Mouse (Mus musculus) layer of hippocampus, adult 11-12 months (tissue): ENCODE data around the gene Kirrel2.

Experiments used
- DNase-seq: peaks from one replicate; pipeline ENCODE4 v3.0.0; 2022; ENCODE audit warnings: low spot score

The Kirrel2 gene

DNA sequence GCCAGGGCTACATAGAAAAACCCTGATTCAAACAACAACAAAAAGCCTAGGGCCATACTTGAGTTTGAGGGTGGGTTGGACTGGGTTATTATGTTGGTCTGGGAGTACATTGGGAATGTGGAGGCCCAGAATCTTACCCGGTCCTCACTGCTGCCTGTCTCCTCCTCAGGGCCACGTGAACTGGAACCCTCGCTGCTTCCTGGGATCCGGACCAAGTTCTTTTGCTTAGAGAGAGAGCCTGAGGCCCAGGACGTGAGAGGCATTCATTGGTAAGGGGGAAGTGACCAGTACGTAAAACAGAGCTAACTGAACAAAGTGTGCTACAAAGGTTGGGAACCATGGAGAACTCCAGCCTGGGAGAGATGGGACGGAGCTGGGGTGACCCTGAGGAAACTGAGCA lies 7.2 kb downstream of the Kirrel2 start:
- no peak for DNase-seq

- peak; percentile 86 for DNase-seq
Measured at GRCm38 (mm10) chr7:30444971-30445751, 12.3 kb downstream of the Kirrel2 start, which contains the start of gene Aplp1. TSS of gene Aplp1 (minus strand) at chr7:30445535.

DNA sequence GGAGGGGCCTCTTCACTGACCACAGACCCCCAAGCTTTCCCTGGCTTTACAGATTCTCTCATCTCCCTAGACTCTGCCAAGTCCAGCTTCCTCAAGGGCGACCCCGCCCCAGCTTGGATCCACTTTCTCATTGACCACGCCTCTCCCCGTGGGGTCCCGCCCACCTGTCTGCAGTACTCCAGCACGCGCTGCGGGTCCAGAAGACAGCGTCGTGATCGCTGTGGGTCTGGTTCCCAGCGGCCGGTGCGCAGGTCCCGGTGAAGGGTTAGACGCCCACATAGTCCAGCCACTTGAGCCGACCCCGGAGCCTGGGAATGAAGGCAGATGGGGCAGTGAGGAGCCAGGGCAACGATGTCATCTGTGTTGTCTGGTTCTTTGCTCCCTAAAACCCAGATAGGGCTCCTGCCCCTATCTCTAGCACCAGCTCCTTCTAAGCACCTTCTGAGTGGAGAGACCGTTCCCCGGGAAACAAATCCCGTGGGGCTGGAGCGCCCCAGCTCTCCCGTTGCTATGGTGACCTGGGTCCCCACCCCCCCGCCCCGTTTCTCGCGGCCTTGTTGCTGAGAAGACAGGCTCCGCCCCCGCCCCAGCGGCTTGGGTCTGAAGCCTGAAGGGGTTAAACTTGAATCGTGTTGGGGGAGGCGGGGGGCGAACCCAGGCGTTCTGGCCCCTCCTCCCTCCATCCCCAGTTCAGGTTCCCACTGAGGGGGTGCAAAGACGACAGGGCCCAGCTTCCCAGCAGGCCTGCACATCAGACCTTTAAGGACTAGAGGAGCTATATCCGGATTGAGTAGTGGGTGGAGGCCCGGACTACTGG lies 13.1 kb downstream of the Kirrel2 start:
- DNase-seq = peak; percentile 79

- no peak for DNase-seq
Measured at GRCm38 (mm10) chr7:30443696-30444095, 13.8 kb downstream of the Kirrel2 start.

DNA sequence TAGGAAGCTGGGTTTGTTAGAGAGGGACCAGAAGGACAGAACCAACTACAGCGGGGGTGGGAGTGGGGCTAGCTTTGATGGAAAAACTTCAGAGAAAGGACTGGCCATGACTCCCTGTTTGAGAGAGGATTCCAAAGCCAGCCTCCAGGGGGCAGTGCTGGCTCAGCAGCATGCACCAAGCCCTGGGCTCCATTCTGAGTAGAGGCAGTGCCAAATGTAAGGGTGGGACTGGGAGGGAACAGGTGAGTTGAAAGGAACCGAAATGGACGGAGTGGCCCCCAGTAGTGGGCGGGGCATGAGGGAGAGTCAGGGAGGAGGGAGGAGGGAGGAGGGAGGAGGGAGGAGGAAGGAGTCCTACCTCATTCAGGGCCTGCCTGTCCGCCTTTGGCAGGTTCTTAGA lies 16.8 kb downstream of the Kirrel2 start:
- peak; percentile 69 for DNase-seq

DNA sequence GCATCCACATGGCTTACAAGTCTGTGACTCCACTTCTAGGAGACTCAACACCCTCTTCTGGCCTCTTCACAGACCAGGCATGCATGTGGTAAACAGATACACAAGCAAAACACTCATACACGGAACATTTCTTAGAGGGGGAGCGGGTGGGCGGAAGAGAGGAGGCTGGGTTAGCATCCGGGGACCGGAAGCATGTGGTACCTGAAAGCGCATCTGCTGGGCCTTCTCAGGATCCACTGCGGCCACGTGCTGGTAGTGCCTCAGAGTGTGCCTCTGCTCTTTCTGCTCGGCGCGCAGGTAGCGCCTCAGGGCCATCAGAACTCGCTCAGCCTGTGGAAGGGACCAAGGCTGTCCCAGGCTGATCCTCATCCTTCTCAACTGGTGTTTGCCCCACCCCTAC lies 17.8 kb downstream of the Kirrel2 start:
- DNase-seq = no peak

DNA sequence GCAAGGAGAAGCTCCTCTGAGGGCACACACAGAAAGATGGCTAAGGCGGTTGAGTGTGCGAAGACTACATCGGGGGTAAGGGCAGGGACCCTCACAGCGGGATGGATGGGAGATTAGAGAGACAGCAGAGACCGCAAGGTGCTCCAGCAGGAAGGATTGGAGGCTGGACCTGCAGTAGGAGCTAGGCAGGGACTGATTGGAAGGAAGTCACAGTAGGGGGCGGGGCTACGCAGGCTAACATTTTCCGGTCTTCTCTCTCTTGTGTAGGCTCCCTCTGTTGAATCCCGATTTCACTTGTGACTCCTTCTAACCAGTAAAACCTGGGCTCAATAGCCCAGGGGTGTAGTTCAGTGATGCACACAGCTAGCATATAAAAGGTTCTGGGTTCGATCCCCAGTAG lies 20.6 kb downstream of the Kirrel2 start:
- no peak for DNase-seq

DNA sequence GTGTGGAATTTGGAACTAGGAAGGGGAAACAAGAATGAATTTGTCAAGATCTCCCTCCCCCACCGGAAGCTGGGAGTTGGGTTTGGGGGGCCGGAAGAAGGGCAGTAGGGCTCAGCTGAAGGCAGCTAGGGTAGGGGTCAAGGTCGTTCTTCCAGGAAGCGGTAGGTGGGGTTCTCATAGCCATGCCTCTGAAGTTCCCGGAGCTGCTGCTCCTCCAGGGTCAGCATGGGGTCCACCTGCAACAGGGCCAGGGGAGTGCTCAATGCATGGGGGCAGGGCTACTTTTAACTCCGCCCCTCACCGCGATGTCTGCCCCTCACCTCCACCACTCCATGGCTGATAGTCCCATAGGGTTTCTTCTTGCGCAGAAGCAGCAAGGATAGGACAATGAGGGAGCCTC lies 22.3 kb downstream of the Kirrel2 start:
- DNase-seq = no peak

DNA sequence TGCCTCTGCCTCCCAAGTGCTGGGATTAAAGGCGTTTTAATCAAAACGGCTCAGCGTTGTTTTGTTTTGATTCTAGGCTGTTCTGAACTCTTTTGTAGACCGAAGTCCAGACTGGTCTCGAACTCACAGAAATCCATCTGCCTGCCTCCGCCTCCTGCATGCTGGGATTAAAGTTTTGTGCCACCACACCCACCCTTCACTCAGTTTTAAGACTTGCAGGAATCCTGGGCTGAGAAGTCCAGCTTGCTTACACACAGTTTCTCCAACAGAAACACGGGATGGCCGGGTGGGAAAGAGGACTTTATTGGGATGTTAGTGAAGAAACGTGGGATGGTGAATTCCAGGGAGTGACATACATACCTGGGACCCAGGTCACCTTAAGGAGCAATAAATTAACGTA lies 22.8 kb downstream of the Kirrel2 start:
- no peak for DNase-seq

DNA sequence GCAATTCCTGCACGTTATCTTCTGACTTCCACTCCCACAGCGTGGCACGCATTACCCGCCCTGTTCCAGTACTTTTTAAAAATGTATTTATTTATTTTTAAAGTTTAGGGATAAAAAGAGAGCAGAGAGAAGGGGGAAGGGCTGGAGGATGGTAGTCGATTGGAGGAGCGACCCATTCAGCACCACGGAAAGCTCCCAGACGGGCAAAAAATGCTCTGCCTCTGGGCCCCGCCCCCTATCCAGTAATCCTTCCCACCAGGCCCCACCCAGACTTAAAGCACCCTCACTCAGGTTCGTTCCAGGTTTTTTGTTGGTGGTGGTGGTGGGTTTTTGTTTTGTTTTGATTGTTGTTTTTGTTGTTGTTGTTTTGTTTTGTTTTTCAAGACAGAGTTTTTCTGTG lies 23.3 kb downstream of the Kirrel2 start:
- no peak for DNase-seq

DNA sequence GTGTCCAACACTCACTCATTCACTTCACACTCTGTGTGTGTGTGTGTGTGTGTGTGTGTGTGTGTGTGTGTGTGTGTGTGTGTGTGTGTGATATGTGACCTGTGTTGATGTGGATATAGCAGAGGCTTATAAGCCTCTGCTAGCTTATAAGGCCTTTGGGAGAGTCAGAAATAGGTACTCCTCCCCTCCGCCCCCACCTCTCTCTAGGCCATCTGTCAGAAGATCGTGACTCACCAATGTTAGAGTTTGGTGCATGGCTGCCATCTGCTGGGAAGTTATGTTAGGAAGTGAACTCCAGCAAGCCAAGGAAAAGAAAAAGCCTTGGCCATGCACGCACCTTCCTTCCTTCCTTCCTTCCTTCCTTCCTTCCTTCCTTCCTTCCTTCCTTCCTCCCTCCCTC lies 25.7 kb downstream of the Kirrel2 start:
- DNase-seq = peak; percentile 91

GRCm38 (mm10) chr7:30430191-30430590 lies 27.3 kb downstream of the Kirrel2 start:
- DNase-seq = no peak

GRCm38 (mm10) chr7:30429327-30429726 lies 28.2 kb downstream of the Kirrel2 start:
- DNase-seq = no peak

DNA sequence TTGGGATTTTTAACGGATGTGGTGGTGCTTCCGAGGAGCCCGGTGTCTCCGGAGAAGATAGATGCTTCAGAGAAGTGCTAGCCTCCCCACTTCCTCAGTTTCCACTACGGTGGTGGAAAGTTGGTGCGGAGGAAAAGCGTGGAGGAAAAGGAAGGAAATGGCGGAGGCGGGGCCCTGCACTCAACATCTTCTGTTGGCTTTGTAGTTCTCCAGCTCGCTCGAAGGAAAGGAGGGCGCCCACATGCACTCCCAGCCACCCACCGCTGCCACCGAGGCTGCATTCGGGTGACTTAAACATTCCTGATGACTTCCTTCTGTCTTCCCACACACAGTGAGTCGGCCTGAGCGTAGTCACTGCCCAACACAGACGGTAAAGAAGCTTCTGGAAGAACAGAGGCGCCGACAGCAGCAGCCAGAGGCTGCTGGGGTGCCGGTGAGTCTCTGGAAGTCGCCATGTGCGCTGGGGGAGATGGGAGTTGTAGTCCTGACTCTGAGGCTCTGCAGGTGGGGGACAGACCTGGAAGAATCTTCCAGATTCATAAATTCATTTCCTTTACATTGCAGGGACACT lies 34.3 kb downstream of the Kirrel2 start:
- DNase-seq = peak; percentile 52

DNA sequence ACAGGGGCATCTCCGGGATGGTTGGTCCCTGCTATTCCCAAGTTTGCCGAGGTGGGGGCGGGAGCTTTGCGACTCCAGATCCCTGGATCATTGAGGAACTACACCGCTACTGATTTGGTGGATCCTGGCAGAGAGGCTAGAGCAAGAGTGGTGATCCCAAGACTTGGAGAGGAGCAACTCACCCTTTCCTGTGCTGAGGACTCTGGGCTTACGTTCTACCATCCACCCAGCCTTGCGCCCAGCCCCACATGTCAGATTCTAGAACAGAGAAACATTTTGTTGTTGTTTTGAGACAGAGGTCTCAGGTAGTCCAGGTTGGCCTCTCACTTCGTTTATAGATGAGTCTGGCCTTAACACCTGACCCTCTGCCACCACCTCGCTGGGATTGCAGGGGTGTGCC lies 34.9 kb downstream of the Kirrel2 start:
- no peak for DNase-seq

DNA sequence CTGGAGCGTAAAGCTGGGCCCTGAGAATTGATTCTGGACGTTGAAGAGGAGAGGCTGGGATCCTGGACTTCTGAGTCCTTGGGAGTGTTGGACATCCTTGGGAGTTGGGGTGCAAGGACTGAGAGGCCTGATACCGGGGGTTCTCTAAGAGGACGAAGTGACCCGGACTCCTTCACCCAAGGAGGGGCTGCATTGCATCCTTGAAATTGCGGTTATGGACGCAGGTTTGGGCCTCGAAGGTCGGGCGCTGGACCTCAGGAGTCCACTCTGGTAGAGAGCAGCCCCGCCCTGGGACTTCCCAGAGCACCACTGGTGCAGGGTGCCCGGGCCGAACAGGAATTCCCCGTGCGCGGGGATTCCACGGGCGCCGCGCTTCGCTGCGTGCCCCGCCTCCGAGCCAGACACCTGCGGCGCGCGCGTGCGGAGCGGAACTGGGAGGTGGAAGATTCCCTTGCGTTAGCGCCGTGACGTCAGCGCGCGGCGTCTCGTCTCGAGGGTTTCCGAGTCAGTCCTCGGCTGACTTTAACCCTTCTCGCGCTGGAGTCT lies 35.5 kb downstream of the Kirrel2 start:
- DNase-seq = peak; percentile 93

DNA sequence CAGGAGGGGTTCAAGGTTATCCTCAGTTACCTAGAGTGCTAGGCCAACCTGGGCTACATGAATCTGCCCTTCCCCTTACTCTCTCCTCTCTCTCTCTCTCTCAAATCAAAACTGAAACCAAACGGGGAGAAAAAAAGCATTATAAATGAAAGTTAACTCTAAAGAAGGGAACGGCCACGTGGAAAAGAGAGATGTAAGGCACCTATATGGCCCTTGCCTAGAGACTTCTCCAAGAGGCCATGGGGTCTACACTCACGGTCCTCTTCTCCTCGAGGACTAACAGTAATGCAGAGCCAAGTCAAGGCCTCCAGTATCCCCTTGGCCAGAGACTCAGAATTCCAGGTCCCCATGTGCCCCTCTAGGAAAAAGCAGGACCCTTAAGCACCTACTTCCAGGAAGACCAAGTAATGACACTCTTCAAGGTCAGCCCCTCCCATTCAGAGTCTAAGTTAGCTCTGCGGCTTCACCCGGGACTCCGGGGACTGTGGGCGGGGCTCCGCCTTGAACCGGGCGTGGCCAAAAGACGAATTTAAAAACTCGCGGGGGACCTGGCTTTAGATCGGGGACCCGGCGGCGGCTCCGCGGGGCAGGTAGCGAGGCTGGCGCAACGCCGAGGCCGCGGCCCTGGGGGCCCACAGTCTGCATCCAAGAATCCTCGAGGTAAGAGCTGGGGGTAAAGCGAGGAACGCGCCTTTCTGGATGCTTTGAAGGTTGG lies 36.2 kb downstream of the Kirrel2 start, which contains the start of gene Nfkbid:
Gene Nfkbid, plus strand, starts transcription at position 558 of the 715 bp plus-strand sequence.
- peak; percentile 56 for DNase-seq

GRCm38 (mm10) chr7:30420673-30421072 lies 36.8 kb downstream of the Kirrel2 start:
- no peak for DNase-seq

DNA sequence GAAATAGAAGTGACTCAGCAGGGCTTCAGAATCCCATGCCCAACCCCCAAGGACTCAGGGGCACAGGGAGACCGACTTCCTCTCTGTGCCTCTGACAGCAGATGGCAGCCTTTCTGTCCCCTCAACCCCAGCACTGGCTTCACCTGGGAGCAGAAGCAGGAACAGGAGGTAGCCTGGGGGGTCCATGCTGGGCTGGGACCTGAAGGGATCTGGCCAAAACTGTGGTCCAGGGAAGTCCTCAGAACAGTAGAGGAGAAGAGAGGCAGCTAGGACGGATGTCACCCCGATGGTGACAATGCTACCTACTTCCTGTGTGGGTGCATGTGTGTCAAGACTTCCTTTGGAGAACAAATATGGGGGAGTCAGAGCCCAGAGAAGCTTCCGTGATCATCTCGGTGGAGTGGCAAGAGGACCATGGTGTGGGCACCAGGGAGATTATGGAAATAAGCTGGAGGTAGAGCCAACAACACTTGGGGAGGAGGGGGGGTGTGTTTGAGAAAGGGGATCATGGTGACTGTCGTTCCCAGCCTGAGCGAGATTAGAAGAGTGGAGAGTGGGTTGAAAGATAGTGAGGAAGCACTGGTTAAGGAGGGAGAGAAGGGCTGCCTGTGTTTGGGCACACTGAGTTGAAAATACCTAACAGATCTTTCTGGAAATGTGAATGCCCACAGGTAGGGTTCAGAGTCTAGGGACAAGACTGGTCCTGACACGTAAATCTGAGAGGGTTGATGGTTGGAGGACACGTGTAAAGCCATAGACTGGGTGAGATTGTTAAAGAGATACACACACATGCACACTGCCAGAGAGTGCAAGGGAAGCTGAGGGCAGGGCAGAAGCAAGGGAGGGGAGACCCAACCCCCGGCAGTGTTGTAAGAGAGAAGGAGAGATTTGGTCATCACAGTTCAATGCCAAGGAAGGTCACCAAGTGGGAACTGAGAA lies 37.7 kb downstream of the Kirrel2 start, which contains the start of gene Hcst:
Gene Hcst, minus strand, starts transcription at position 294 of the 939 bp plus-strand sequence.
- DNase-seq = no peak

GRCm38 (mm10) chr7:30417856-30418255 lies 39.6 kb downstream of the Kirrel2 start:
- DNase-seq = no peak

DNA sequence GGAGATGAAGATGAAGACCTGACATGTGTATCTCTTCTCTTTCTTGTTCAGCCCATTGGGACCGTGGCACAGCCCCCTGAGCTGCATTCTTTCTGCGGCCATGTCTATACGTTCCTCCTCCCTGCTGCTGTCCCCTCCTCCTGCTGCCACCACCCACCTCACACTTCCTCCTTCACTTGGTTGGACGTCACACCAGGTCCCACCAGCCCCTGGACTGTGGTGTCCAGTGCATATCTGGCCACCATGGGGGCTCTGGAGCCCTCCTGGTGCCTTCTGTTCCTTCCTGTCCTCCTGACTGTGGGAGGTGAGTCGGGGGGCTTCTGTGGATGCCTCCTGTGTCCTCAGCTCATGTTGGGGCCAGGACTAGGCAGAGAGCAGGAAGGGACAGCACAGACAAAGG lies 43.9 kb downstream of the Kirrel2 start, which contains the start of gene Tyrobp:
Gene Tyrobp, plus strand, starts transcription at position 165 of the 400 bp plus-strand sequence.
- no peak for DNase-seq
